Mouse (Mus musculus): Measurements from ENCODE around the gene Avil.

DNA sequence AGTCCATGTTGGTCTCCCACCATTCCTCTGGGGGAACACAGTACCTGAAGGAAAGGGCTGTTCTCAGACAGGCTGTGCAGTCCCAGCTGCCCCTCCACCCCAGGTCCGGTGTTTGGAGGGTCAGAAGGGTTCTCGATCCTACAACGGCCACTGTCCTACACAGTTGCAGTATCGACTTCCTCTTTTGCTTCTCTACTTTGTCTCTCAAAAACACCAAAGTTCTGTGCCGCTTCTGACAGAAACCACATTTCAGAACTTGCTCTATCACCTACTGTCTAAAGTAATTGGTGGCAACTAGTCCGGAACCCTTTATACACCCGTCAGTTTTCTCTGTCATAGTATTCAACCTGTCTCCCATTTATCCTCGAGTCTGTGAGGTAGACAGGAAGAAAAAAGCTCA, 54.9 kb downstream of the Avil start:
- no peak for TF ChIP-seq CTCF (IDR thresholded peaks at IDR 0.05; ENCODE audit: insufficient read depth, low read length)
- TF ChIP-seq POLR2A (IDR thresholded peaks at IDR 0.05; ENCODE audit: borderline replicate concordance, extremely low read depth, low read depth, low read length) = no peak
